Mouse (Mus musculus) thymus, postnatal 25 days (tissue): Measurements from ENCODE around the gene Slc7a7.

ENCODE experiments used
- DNase-seq: peaks from one replicate; pipeline ENCODE4 v3.0.0; 2022

The Slc7a7 gene

DNA sequence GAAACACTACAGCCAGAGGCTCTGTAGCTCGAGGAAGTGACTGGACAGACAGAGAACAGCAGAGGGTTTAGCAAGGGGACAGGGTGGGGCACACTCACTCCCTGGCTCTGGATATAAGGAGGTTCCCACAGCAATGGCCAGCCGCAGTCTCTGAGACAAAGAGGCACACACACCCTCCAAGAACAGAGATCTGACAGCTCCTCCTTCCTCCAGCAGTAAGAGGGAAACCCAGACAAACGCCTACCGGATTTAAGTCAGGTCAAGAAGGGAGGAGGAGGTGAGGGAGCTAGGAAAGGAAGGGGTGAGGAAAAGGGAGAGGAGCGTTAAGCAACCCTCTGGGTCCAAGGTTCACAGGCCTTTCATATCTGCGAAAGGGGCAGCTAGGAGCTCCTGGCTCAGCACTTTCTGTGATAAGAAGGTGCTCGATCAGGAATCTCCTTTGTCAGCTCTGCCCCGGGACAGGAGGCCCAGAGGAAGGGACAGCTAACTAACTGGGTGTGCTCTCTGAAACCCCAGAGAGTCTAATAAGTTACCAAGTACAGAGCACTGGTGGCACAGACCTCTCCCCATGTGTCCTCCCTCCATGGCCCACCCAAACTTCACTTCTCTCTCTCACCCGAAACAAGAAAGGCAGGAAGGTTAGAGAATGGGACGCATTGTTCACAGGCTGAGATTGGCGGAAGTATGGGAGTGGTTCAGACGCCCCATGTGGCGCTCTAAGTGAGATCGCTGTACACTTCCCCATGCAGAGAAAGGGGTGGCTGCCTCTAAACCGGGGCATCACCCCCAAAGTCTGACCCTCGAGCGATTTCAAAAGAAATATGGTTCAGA lies 7.4 kb downstream of the Slc7a7 start:
- DNase-seq, result no peak

DNA sequence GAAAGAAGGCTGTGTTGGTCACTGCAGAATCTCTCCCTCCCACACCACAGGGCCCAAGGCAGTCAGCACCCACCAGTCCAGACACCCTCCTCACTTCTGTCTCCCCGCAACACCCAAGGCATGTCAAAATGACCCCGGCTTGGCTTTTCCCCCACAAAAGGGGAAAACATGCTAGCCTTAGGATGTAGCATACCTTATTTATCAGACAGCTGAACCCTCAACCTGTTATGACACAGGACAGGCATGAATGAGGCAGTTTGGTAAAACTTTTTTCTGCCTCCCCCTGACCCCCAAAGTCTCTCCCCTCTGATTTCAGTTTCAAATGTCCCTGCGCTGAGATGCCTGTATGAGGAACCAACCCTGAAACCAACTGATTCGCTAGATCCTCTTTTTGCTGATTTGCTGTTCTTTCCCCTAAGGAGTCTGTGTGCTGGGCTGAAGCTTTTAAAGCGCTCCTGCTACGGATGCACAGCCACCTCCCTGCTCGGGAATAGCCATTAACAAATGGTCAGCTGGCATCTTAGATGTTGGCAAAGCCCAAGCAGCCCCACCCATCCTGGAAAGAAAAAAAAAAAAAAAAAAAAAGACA lies 8.4 kb downstream of the Slc7a7 start:
- DNase-seq, result no peak

DNA sequence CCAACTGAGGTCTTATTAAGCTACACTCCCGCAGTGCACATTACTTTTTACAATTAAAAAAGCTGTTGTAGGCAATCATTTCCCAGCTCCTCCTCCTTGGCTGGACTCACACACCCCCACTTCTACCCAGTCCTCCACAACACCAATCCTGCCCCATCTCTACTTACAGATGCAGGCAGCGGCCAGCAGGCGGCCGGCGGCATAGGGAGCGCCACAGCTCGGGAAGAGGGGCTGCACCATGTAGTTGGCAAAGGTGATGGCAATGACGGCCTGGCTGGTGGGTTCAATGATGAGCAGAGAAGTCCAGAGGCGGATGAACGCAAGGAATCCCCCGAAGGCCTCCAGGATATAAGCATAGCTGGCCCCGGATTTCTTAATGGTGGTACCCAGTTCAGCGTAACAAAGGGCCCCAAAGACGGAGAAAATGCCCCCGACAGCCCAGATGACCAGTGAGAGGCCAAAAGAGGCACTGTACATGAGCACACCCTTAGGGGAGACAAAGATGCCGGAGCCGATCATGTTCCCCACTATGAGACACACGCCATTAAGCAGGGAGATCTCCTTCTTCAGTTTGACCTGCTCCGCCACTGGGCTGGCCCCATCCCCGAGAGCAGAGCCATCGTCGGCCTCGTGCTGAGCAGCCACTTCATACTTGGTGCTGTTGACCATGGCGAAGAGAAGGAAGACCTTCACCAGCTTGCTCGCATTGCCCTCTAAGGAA lies 9.1 kb downstream of the Slc7a7 start:
- no peak for DNase-seq

DNA sequence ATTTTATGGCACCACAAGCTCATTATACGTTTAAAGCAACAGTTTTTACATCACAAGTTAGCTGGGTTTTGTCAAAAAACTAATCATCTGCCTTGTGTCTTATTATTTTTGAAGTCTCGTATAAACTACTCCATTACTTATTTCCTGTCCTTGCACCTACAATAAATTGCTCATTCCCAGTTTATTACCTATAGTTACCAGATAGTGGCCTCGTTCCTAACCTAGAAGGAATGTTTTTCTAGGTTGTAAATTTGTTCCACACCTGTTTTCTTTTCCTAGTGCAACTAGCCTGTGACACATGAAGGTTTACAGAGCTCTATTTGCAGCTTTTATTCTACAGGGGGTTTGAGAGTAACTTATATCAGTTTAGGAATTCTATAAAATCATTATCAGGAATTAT lies 15.9 kb downstream of the Slc7a7 start:
- no peak for DNase-seq

DNA sequence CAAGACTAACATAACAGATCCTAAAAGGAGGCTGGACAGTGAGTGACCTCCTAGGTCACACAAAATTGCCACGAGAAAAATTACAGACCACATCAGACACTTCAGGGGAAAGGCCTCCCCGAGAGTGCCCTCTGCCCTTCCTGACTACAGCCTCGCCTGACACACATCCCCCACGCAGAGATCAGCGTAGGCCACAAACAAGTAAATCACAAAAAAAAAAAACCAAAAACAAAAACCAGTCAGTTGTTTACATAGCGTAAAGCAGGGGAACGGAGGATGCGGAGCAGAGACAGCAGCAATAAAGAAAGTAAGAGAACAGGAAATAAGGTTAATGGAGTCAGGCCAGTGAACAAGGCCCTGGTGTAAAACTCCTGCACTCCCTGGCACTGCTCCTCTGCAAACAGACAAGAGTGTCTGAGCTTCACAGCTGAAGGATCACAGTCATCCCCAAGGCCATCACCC lies 18.6 kb downstream of the Slc7a7 start:
- no peak for DNase-seq

DNA sequence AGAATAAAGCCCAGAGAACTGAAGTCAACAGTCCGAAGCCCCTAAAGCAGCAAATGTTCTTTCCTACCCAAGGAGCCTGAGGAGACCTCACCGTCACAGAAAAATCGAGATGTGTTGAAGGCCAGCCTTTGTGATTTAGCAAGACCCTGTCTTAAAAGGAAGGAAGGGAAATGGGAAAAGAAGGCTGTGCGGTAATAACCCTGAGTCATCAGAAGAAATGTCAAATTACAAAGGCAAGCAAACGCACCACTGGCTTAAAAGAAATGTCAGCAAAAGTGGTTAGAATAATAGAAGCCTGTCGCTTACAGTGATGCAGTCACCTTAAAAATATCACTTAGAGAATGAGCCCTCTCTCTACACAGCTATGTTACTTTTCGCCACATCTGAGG lies 19.1 kb downstream of the Slc7a7 start:
- DNase-seq, result no peak

DNA sequence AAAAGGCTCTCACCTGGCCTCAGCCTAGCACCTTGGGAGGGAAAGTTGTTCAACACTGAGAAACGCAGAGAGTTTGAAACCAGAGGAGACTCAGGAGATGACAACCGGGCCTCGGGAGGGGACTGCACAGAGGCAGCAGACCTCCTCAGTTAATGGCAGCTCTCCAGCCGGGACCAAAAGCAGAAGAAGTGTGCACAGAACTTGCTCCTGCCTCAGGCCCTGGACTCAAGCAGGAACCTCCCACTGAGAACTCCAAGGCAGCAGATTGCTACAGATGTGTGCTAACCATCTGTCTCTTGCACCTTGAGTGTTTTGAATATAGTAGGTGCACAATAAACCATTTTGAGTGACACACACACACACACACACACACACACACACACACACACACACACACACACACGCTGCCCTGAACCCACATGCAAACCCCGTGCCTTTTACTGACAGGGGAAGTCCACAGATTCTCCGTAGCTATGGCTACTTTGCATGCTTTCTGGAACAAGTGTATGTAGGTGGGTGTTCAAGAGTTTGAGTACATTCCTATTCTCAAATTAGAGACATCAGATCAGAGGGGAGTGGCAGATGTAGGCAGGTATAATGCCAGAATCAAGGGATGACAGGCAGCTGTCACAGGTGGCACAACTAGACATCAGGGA lies 19.6 kb downstream of the Slc7a7 start:
- DNase-seq, result no peak

DNA sequence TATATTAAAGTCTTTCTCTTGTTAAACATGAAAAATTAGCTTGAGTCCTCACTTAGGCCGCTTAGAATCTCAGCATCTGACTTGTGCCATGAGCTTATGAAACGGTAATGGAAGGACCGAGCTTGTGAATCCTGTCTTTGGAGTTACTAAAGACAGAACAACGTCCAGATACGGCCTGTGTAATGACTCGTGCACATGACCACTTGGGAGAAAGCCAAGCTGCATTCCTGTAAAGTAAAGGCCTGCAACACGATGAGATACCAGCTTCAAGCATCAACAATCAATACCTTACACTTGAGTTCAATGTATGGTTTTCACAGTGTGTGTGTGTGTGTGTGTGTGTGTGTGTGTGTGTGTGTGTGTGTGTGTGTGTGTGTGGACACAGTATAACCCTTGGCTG lies 20.9 kb downstream of the Slc7a7 start:
- no peak for DNase-seq

DNA sequence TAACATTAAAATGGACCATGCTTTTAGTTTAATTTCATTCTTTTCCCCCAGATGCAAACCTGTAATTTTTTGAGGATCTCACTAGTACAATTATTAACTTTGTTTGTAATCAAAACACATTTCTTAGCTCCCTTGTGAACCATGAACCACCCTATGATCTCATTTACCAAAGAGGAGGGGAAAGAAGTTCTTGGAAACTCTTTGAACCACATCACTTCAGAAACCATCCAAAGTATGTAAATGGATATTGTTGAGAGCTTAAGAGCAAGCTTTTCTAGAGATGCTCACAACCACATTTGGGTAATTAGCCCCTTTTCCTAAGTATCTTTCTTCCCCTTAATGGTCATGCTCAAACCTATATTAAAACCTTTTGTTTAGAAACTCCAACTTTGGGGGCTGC lies 23.3 kb downstream of the Slc7a7 start:
- DNase-seq, result no peak

DNA sequence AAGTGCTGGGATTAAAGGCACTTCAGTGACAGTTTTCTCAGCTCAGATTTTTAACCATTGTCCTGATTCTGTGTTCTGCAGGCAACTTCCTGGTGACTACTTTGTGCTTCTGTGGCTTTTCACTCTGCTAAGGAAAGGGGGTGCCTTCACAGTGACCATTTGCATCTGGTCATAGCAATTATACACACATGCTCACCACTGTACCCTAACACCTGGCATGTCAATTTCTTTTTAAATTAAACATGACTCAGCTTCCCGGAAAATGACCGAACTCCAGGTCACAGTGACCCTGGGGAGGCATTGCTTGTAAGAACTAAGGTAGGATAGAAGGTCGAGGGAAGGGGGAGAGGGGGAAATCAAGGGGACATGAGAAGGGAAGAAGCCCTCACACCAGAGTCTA lies 23.8 kb downstream of the Slc7a7 start:
- DNase-seq, result no peak

DNA sequence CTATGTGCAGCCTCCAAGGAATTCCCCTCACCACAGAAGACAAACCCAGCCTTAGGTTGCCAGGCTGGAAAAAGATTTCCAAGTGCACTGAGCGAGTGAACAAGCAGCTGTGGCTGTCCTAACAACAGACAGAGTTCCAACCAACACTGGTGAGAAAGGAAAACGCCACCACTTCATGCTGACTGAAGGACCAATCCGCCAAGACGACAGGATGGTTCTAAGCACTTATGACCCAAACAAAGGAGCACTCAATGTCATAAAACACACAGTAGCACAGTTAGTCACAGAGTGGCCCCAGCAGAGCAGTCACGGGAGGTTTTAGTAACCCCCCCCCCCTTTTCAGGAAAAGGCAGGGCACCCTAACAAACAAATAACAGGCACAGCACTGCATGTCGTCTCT lies 26.7 kb downstream of the Slc7a7 start:
- DNase-seq, result no peak

DNA sequence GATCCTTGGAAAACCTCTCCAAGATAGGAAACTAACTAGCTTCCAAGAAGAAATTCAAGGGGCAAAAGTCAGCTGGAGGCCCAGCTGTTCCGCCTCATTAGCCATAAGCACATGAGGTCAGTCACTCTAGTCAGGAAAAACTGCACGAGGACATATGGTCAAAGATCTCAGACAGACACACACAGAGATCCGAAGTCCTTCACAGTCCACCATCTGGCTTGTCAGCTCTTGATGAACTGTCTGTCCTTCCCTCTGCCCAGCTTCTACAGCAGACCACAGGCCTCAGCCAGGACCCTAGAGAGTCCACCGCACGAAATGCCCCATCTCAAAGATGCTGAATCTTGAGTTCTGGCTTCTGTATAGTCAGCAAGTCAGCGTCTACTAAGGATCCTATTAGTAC lies 30.0 kb downstream of the Slc7a7 start:
- no peak for DNase-seq

DNA sequence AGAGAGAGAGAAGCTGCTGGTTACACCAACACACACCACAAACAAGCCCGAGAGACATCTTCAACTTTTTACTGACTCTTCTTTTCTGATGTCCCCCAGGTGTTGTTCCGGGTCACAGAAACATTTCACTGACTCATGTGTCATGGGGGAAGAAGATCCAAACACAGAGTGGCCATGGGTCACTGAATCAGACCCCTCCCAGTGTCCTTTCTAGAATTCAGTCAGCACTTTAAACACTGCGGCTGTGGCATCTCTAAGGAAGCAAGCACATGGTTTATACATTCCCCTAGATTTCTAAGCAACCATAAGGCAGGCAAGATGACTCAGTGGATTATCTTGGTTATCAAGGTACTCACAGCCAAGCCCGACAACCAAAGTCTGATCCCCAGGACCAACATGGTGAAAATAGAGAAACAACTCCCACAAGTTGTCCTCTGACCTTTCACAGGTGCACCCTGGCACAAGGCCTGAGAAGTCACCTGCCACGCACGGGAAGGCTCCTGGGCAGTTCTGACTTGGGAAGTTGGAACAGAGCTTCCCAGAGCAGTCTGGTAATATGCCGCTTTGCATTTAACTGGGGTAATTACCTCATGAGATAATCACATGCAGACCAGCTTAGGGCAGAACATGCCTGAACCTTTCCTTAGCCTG lies 31.5 kb downstream of the Slc7a7 start:
- no peak for DNase-seq

DNA sequence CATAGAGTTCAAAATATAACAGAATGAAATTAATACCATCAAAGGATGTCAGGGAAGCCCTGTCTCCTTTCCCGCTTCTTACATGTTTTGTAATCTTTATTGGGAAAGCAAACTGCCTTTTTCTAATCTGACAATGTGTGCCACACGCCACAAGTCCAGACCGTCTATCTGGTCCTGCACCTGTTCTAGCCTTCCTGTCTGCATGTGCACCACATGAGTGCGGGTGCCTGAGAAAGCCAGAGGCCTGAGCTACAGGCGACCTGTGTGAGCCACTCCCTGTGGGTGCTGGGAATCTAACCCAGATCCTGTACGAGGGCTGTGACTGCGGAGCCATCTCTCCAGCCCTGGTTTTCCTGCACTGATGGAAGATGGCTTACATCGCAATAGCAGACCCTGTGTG lies 33.2 kb downstream of the Slc7a7 start:
- no peak for DNase-seq

DNA sequence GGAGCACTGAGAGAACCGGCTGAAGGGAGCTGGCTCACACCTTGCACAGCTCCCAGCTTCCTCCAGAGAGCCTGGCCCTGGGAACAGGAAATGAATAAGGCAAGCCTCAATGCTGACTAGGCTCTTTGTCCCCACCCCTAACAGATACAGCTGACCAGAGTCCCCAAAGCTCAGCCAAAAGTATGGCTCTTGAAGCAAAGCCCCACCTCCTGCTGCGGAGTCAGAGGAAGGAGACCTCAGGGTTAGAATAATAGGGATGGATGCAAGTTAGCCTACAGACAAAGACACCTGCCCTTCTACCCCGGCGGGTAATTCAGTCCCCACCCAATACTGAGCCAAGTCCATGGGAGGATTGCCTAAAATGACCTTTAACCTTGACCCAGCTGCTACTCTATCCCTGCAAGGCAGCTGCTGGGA lies 34.2 kb downstream of the Slc7a7 start:
- DNase-seq, result no peak

DNA sequence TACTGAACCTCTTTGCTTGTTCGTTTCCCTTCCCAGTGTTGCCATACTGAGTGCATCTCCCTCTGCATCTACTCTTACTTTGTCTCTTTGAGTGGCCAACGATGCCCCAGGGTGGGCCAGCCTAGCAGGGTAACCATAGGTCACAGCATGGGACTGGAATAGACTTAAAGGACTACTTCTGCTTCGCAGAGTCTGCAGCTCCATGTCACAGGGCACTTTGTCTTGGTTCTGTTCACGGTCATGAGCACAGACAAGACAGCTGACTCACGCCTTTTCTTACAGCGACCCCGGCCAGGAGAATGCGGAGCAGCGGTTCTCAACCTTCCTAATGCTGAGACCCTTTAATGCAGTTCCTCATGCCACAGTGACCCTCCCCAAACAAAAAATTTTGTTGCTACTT lies 34.9 kb downstream of the Slc7a7 start:
- DNase-seq, result no peak

DNA sequence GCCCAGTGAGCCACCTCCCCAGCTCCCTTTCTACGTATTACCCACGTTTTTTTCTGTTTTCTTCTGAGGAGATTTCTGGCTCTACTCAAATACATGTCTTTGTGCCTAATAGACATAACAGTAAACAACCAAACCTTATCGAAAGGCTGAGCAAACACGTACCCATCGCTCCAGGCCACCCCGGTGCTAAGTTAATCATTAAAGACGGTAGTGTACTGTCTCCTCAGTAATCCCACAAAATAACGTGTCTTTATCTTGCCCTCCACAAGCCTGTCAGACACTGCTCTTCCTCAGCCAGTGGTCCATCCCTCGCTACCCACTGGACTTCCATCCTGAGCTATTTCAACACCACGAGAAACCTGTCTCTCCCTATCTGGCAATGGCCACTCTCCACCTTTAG lies 35.8 kb downstream of the Slc7a7 start:
- DNase-seq, result no peak

DNA sequence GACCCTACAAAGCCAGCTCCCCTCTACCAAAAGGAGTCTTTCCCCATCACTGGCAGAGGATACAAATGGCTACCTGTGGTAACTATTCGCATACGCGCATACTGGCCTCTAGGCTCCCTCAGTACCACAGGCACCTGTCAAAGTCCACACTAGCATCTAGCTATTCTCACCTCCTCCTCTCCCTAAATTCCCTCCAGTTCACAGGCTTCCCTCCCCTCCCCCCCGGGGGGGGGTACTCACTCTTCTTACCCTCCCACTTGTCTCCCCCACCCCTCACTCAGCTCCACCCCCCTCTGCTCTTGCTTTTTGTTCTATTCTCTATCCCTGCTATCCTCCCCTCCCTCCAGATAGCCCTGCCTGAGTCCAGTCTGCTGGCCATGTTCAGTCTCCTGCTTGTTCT lies 37.0 kb downstream of the Slc7a7 start:
- DNase-seq, result no peak

DNA sequence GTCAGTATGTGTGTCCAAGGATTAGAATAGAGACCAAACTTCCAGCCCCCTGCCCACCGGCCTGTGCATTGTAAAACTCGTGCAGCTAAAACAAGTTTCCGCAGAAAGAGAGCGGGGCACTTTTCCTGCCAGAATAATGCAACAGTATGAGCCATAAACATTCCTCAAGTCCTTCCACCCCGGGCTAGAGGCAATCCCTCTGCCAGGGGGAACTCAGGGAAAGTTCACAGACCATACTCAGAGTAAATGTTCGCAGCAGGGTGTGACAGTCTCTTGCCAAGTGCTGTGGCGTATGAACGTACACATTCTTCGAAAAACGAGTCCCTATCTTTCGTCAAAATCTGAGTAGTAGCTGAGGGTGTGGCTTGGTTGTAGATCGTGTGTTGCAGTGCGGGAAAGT lies 38.0 kb downstream of the Slc7a7 start:
- no peak for DNase-seq

DNA sequence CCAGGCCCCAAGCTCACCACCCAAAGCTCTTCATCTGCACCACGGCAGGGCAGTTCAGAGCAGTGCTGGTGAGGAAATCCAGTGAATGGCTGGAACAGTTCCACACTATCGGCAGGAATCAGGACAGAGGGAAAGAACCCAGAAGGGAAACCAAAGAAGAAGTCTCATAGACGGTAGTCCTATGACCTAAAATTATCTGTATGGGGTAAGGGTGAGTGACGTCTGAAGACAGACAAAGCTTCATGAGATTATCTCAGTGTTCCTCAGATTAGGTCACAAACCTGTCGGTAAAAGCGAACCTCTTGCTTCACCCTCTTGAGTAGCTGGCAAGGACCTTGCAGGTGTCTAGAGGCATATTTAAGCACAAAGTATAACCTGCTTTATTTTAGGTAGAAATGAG lies 40.4 kb downstream of the Slc7a7 start:
- no peak for DNase-seq

DNA sequence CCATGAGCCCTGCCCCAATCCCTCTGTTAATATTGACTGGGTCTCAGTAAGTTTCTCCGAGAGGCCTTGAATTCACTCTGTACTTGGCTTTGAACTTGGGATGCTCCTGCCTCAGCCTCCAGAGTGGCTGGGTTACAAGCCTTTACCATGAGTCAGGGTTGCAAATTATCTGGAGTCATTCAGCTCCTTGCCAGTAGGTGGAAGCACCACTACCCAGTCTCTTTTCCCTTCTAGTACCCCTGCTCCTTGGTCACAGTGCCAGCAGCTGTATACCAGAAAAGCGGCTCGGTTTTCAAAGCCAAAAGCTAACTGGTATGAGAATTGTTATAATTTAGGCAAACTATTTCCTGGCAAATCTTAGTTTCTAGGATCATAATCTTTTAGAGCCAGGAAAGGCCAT lies 41.7 kb downstream of the Slc7a7 start:
- DNase-seq, result peak; percentile 59

DNA sequence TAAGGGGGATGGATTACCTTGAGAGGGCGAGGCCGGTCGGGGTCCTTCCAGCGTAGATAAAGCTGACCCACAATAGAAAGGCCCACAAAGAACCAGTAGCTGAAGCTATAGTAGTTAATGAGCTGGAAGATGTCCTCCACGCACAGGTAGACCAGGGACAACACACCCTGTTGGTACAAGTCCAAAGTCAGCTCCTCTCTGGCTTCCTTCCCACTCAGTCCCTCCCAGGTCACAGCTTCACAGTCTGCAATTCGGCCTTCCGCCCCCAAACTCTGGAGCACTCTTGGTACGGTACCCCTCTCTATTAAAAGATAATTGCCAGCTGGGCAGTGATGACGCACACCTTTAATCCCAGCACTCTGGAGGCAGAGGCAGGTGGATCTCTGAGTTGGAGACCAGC lies 44.7 kb downstream of the Slc7a7 start:
- no peak for DNase-seq

DNA sequence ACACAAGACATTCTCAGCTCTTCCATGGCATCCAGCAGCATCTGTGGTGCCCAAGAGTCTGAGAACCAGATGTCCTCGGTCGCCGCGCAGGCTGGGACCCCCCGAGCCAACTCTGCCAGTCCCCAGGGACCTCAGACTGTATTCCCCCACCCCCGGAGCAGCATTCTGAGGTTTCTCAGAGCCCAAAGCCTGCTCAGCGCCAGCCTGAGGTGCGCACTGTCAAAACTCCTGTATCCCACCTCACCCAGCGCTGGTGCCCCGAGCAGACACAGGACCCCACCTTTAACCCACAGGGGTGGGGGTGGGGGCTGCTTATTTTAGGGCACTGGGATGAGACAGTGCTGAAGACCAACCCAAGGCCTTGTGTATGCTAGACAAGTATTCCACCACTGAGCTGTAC lies 46.1 kb downstream of the Slc7a7 start:
- DNase-seq, result no peak
